Mouse (Mus musculus) v-Abl transformed pro-B cells (cell line): ENCODE results near the gene Sim2.

ENCODE experiments used
- in situ Hi-C, 2 experiments: fragments of 400-800 bp; cut with MboI; formaldehyde crosslinking; loops; one replicate each; pipeline ENCODE4 v1.15.1; 2025; ENCODE audit not compliant: unreplicated experiment in 2 of 2

Gene Sim2

DNA sequence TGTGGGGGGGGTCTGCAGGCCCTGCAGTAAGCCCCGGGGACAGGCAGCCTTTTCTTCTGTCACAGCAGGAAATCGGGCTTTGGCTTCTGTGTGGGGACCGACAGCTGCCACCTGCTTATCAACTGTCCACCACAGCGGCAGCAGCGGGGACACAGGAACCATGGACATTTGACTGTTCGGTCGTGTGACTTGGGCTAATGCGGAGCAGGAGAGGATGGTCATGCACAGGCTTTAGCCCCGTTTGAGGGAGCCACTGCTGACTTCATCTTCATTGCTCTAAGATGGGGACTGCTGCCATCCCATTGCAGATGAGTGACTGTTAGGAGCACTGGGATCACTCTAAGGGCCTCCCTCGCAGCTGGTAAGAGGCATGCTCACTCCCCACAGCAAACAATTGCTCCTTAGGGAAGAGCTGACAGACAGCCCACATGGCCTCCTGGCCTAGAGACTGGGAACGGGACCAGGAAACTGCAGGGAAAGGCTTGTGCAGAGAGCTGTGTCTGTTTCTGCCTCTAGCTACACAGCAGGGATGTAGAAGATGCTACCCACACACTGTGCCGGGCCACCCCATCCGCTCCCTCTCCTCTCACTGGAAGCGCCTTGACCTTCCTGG is 70.4 kb downstream of the Sim2 start:
- in situ Hi-C loops: no loop called here

DNA sequence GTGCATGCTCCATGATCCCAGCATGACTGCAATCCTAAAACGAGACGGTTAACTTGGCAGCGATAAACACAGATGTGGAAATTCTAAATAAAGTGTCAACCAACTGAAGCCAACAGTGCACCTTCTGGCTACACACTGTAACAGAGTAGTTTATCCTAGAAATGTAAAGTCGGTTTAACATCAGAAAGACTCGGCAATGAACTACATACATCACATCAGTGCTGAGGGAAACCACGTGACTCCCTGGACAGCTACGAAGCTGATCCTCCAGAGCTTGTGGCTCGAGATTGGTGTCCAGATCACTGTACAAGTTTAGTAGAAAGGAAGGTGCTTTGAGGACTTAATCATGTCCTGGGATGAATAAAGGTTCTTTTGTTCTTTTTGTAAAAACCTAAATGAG is 73.1 kb downstream of the Sim2 start:
- in situ Hi-C loops: no loop called here

DNA sequence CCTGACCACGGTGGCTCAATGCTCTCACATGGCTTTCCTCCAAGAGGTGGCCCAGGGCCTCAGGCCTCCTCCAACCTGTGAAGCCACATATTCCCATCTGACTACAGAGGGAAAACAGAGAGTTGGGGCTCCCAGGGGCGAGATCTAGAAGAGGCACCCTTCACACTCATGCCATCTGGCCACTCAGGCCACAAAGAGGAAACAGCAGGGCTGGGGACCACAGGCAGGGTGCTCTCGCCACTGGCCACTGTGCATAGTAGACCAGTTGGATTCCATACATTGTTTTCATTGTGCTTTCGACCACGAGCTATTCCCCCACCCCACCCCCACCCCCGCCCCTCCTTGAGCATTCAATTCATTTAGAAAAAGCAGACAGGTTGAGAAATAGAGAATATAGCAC is 77.3 kb downstream of the Sim2 start:
- in situ Hi-C loops: no loop called here

DNA sequence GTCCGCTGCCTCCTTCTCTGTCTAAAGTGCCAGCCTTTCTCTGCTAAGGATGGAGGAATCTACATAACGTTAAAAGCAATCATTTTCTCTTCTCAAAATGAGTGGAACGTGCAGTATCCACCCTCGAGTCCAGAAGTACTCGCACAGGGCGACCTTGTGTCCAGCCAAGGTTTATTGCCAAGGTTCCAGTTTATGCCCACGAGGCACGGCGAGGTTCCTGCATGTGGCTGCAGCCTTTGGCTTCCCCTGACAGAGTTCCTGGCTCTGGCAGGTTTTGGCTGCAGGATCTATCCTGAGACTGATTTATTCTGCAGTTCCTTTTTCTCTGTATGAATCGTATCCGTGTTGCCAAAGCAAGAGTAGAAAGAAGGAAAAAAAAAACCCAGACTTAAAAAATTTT is 78.3 kb downstream of the Sim2 start:
- in situ Hi-C loops: no loop called here

DNA sequence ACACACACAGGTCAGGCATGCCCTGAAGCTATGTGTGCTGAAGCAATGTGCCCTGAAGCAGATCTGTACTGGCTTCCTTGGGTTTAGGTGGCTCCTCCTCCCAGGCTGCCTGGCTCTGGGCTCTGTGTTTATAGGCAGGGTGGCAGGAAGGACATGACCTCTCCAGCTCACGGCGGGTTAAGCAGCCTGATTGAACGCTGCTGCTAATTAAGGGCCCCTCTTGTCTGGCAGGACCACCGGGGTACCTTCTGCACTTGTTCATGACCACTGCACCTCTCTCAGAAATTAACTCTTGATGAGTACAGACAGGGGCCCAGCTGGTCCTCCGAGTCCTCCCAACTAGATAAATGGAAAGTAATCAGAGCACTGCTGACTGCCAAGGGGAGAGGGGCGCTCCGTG is 79.5 kb downstream of the Sim2 start:
- in situ Hi-C loops: no loop called here

DNA sequence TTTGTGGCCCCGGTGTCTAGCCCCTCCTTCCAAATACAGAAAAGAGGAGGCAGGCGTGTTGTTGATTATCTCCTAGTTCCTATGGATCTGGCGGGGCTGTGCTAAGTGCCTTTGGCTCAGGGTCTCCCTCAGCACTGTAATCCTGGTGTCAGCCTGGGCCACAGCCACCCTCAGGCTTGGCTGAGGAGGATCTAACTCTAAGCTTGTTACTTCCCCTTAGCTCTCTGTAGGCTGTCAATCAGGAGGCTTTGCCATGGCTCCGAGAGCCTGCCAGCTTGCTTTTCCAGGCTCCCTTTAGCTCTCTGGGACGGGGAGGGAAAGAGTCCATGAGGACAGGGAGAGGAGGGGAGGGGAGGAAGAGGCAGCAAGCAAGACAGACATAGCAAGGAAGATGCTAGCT is 80.2 kb downstream of the Sim2 start:
- in situ Hi-C loops: no loop called here

DNA sequence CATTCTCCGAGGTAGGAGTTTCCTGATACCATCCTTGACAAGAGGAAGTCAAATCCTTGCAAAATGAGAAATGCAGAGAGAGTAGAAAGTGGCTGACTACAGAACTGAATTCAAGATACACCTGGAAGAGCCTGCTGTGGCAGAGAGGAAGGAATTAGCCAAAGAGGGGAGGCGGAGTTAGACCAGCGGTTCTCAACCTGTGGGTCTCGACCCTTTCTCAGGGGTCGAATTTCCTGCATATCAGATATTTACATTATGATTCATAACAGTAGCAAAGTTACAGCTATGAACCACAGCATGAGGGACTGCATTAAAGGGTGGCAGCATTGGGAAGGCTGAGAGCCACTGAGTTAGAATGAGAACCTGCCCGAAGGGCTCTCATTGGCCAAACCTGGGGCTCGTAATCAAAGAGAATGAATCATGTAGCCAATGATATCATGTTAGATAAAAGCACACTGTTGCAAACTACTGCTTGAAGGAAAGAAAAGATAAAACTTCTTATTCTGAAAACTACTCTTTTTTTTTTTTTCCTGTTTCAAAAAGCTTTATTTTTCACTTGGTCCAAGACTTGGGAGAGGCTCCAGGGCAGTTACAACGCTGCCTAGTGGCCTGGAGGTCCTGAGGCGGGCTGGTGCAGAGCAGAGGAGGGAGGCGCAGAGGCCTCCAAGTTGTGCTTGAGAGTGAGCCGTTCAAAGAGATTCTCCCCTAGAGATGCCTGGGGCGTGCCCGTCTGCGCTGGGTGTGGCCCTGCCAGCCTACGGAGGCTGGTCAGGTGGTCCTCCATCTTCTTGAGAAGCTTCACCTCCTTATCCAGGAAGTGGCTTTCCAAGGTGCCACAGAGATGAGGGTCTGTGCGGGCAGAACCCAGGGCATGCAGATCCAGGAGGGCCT is 84.2 kb downstream of the Sim2 start:
- in situ Hi-C loops: no loop called here

DNA sequence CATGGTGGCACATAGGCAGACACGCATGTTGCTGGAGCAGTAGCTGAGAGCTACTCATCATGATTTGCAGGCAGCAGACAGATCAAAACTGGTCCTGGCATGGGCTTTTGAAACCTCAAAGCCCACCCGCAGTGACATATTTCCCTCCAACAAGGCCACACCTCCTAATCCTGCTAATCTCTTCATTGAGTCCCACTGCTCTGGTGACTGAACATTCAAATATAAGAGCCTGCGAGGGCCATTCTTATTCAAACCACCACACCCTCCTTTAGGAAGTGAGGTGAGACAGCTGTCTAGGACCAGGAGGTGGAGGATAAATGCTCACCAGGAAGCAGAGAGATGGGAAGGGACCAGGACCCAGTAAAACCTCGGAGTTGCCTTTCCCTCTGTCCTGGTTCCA is 85.5 kb downstream of the Sim2 start:
- in situ Hi-C loops: no loop called here

DNA sequence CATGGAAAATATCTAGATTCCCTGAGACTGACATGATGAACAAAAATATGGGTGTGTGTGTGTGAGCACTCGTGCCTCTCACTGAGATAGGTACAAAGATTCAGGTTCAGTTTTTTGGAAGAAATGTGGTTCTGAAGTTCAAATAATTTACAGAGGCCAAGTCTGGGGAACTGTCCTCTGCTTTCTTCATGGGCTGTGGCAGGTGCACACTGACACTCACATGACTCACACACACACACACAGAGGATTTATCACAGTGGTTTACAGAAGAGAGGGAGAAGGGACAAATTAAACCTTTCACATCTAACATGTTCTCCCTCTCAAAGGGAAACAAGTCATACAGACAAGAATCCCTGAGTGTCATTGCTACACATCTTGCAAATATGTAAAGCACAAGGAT is 88.6 kb downstream of the Sim2 start:
- in situ Hi-C loops: no loop called here

DNA sequence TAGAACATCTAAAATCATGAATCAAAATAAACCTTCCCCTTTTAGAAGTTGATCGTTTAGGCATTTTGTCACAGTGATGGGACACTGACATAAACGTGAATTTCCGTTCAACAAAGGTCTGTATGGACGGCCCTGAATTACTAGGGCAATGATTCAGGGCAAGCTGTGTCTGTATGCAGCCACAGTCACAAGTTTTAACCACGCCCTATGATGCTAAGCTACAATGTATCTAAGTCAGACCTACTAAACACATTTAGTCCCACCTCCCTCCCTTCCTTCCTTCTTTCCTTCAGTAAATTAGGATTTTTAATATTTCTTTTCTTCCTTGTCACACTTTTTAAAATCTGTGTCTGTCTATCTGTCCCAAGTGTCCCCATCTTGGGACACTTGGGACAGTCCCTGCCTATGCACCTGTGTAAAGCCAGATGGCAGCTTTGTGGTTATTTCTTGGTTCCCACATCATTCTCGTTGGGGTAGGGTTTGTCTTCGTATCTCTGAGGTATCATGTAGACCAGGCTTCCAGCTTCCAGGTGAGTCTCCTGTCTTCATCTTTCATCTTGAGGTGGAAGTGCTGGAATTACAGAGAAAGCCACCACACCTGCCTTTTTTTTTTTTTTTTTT is 90.7 kb downstream of the Sim2 start:
- in situ Hi-C loops: no loop called here
